Mouse (Mus musculus): ENCODE data around the gene Wfdc17.

- TF ChIP-seq GATA1 (IDR thresholded peaks at IDR 0.05; ENCODE audit: borderline replicate concordance, low read length): no peak
- no peak for TF ChIP-seq FLI1 (IDR thresholded peaks at IDR 0.05; ENCODE audit: low read length)
These were observed 49.2 kb upstream of the Wfdc17 start for GRCm38 (mm10) chr11:83654606-83655005.

All from megakaryocyte, embryonic 14.5 days (primary cell).